ENCODE assay signal across 7 mouse cellular contexts in genomic region chr5:125339108-125339751, GRCm38 (mm10). TPM values are rescaled to one million over a fixed set of nuclear protein-coding genes. Genes with fewer than 3 reads are reported as not detected.
DNase-seq lines count a peak whose midpoint lies in the region; ATAC-seq and TF ChIP-seq lines count a peak whose summit lies in the region.

No protein-coding gene starts in this region.

- H3K27me3 ChIP-seq in G1E (ENCODE audit: insufficient read depth, low read length) = no peaks in the 10 kb centered on the region; the same call in 1 of the 2 replicates
- no peaks in the 10 kb centered on the region for H3K27me3 ChIP-seq in forebrain, postnatal 0 days (ENCODE audit: insufficient read depth, low read length)
- 0 out of 2 replicates have a peak, but pooled peaks cover 4% of the 10 kb centered on the region for H3K27me3 ChIP-seq in hindbrain, embryonic 16.5 days (replicated peaks; ENCODE audit: control insufficient read depth, insufficient read depth, low read length)
- H3K27me3 ChIP-seq in midbrain, embryonic 14.5 days (ENCODE audit: control insufficient read depth, insufficient read depth, low read length) = peaks cover 12% of the 10 kb centered on the region; the same call in 1 of the 2 replicates
- no peaks in the 10 kb centered on the region for H3K27me3 ChIP-seq in testis, adult 2 months (ENCODE audit: control insufficient read depth, insufficient read depth, low read length)

- H3K4me2 ChIP-seq in forebrain, postnatal 0 days (ENCODE audit: low read depth) = peak overlapping the region; percentile 92
- peak overlapping the region; percentile 66 for H3K4me2 ChIP-seq in hindbrain, embryonic 16.5 days (ENCODE audit: low read length)
- peak overlapping the region; percentile 90 for H3K4me2 ChIP-seq in midbrain, embryonic 14.5 days (ENCODE audit: low read length)

- WGBS in forebrain, postnatal 0 days = 7% methylated on average over 18 of the region's 18 CpGs
- WGBS in hindbrain, embryonic 16.5 days = 8% methylated on average over 18 of the region's 18 CpGs
- WGBS in midbrain, embryonic 14.5 days = 5% methylated on average over 18 of the region's 18 CpGs

- 0 out of 2 replicates have a peak overlapping the region, but pooled peaks have one; percentile 16 for H3K27ac ChIP-seq in forebrain, postnatal 0 days (ENCODE audit: low read depth, low read length)
- no peak overlapping the region for H3K27ac ChIP-seq in hindbrain, embryonic 16.5 days (ENCODE audit: low read depth, low read length)
- H3K27ac ChIP-seq in midbrain, embryonic 14.5 days (replicated peaks; ENCODE audit: low read depth, low read length) = no peak overlapping the region
- peak overlapping the region; percentile 41; the same call in 1 of the 2 replicates for H3K27ac ChIP-seq in testis, adult 2 months (ENCODE audit: control insufficient read depth, insufficient read depth, low read depth, low read length)

- peaks cover 60% of the 10 kb centered on the region for H3K4me1 ChIP-seq in G1E (ENCODE audit: insufficient read depth, low read depth, low read length)
- peaks cover 15% of the 10 kb centered on the region for H3K4me1 ChIP-seq in forebrain, postnatal 0 days (ENCODE audit: insufficient read depth)
- H3K4me1 ChIP-seq in hindbrain, embryonic 16.5 days (ENCODE audit: control insufficient read depth, insufficient read depth, low read depth, low read length) = peaks cover 18% of the 10 kb centered on the region
- H3K4me1 ChIP-seq in midbrain, embryonic 14.5 days (ENCODE audit: control insufficient read depth, insufficient read depth, low read length) = peaks cover 19% of the 10 kb centered on the region
- peaks cover 29% of the 10 kb centered on the region for H3K4me1 ChIP-seq in testis, adult 2 months (ENCODE audit: control insufficient read depth, insufficient read depth, low read length)

- H3K4me3 ChIP-seq in G1E (ENCODE audit: low read depth, low read length) = peak overlapping the region; percentile 96
- peak overlapping the region; percentile 76 for H3K4me3 ChIP-seq in forebrain, postnatal 0 days (ENCODE audit: low read depth, low read length)
- peak overlapping the region; percentile 64 for H3K4me3 ChIP-seq in hindbrain, embryonic 16.5 days (ENCODE audit: low read length)
- 0 out of 2 replicates have a peak overlapping the region, but pooled peaks have one; percentile 62 for H3K4me3 ChIP-seq in midbrain, embryonic 14.5 days (replicated peaks; ENCODE audit: low read depth, low read length)
- H3K4me3 ChIP-seq in testis, adult 2 months (ENCODE audit: control insufficient read depth, low read depth, low read length) = peak overlapping the region; percentile 95

- peak; percentile 62 for ATAC-seq in G1E (ENCODE audit: extremely low read depth, insufficient number of reproducible peaks, low FRiP score, poor library complexity, severe bottlenecking)
- peak; percentile 28 for ATAC-seq in forebrain, postnatal 0 days
- peak; percentile 35; the same call in 1 of the 2 replicates for ATAC-seq in hindbrain, embryonic 16.5 days
- no peak for ATAC-seq in midbrain, embryonic 14.5 days (ENCODE audit: low FRiP score, low TSS enrichment)

- DNase-seq in G1E (ENCODE audit: low spot score) = peak; percentile 91
- DNase-seq in adrenal gland, postnatal 36 days = peak; percentile 60 to 72
- DNase-seq in forebrain, postnatal 0 days = peak; percentile 69
- peak; percentile 70 for DNase-seq in liver
- DNase-seq in midbrain, embryonic 14.5 days = peak; percentile 47

- TF ChIP-seq POLR2A in testis, adult 2 months (IDR thresholded peaks at IDR 0.05; ENCODE audit: control insufficient read depth, low read depth, low read length) = no peak

- H3K9ac ChIP-seq in forebrain, postnatal 0 days = peak overlapping the region; percentile 81
- peak overlapping the region; percentile 63 for H3K9ac ChIP-seq in hindbrain, embryonic 16.5 days (ENCODE audit: low read depth, low read length)
- H3K9ac ChIP-seq in midbrain, embryonic 14.5 days (replicated peaks; ENCODE audit: low read length) = no peak overlapping the region

- H3K36me3 ChIP-seq in G1E (replicated peaks) = peaks cover 38% of the 10 kb centered on the region
- no peaks in the 10 kb centered on the region for H3K36me3 ChIP-seq in forebrain, postnatal 0 days (ENCODE audit: insufficient read depth)
- no peaks in the 10 kb centered on the region for H3K36me3 ChIP-seq in hindbrain, embryonic 16.5 days (ENCODE audit: control insufficient read depth, insufficient read depth, low read length)
- H3K36me3 ChIP-seq in midbrain, embryonic 14.5 days (ENCODE audit: control insufficient read depth, insufficient read depth, low read length) = no peaks in the 10 kb centered on the region
- no peaks in the 10 kb centered on the region for H3K36me3 ChIP-seq in testis, adult 2 months (ENCODE audit: control insufficient read depth, insufficient read depth, low read length)

- H3K9me3 ChIP-seq in G1E (replicated peaks) = no peaks in the 10 kb centered on the region
- H3K9me3 ChIP-seq in forebrain, postnatal 0 days (ENCODE audit: low read length) = no peaks in the 10 kb centered on the region
- no peaks in the 10 kb centered on the region for H3K9me3 ChIP-seq in hindbrain, embryonic 16.5 days (ENCODE audit: control insufficient read depth, low read length)
- H3K9me3 ChIP-seq in midbrain, embryonic 14.5 days (ENCODE audit: control insufficient read depth, low read length) = no peaks in the 10 kb centered on the region

- TF ChIP-seq CTCF in G1E (IDR thresholded peaks at IDR 0.05; ENCODE audit: low read depth, low read length) = no peak
- TF ChIP-seq CTCF in forebrain, postnatal 0 days (IDR thresholded peaks at IDR 0.05; ENCODE audit: low read depth) = no peak
- no peak for TF ChIP-seq CTCF in testis, adult 2 months (IDR thresholded peaks at IDR 0.05; ENCODE audit: control insufficient read depth, insufficient read depth, insufficient replicate concordance, low read depth, low read length)

RNA-seq across cellular contexts. Expression of gene Scarb1, which starts 1.7 kb away (rescaled TPM):
- total RNA-seq in G1E (2014; fragmentation: Nextera tagmentation) (68.3 and 87.9 TPM in 2 replicates), G1E (2017) (38.0 and 42.9 TPM in 2 replicates)
- polyA plus RNA-seq in G1E (2012) = 37.4 and 43.7 TPM in 2 replicates
- 1,000 to 10,000 TPM; 1,867 to 4,652 TPM for total RNA-seq in adrenal gland, postnatal 36 days (2021)
- total RNA-seq in forebrain, postnatal 0 days (2014; rRNA removed) = 45.2 and 52.7 TPM in 2 replicates
- polyA plus RNA-seq in forebrain, postnatal 0 days (2015; fragmentation: Nextera tagmentation; extraction: Ambion mirVana) = 53.5 and 55.9 TPM in 2 replicates
- 55.3 and 62.6 TPM in 2 replicates for polyA plus RNA-seq in hindbrain, embryonic 16.5 days (2015; fragmentation: Nextera tagmentation; extraction: Ambion mirVana)
- 22.8 and 26.8 TPM in 2 replicates for polyA plus RNA-seq in midbrain, embryonic 14.5 days (2014; fragmentation: Nextera tagmentation; extraction: Ambion mirVana)
- 172 and 188 TPM in 2 replicates for polyA plus RNA-seq in testis, adult 2 months (2012; rRNA removed)

RNA-seq across cellular contexts. Expression of gene Gm10382, which starts 49.9 kb away (rescaled TPM):
- total RNA-seq in G1E (2014; fragmentation: Nextera tagmentation) (not detected in 2 replicates), G1E (2017) (not detected in 2 replicates)
- 0.22 and 0.45 TPM in 2 replicates for polyA plus RNA-seq in G1E (2012)
- under 1 TPM; 0.23 to 0.40 TPM for total RNA-seq in adrenal gland, postnatal 36 days (2021)
- total RNA-seq in forebrain, postnatal 0 days (2014; rRNA removed) = 1.00 TPM in 1 of 2 replicates, not detected in the other
- polyA plus RNA-seq in forebrain, postnatal 0 days (2015; fragmentation: Nextera tagmentation; extraction: Ambion mirVana) = 0.25 and 0.34 TPM in 2 replicates
- polyA plus RNA-seq in hindbrain, embryonic 16.5 days (2015; fragmentation: Nextera tagmentation; extraction: Ambion mirVana) = 0.45 and 0.55 TPM in 2 replicates
- 0.42 and 0.58 TPM in 2 replicates for polyA plus RNA-seq in midbrain, embryonic 14.5 days (2014; fragmentation: Nextera tagmentation; extraction: Ambion mirVana)
- polyA plus RNA-seq in testis, adult 2 months (2012; rRNA removed) = 84.2 and 109 TPM in 2 replicates

RNA-seq across cellular contexts. Expression of gene Ubc, which starts 50.8 kb away (rescaled TPM):
- 477 and 495 TPM in 2 replicates for total RNA-seq in G1E (2014; fragmentation: Nextera tagmentation)
- 212 and 267 TPM in 2 replicates for total RNA-seq in G1E (2017)
- polyA plus RNA-seq in G1E (2012) = 28.0 and 92.4 TPM in 2 replicates
- total RNA-seq in adrenal gland, postnatal 36 days (2021) = 1,000 to 10,000 TPM; 1,428 to 1,489 TPM
- 817 and 912 TPM in 2 replicates for total RNA-seq in forebrain, postnatal 0 days (2014; rRNA removed)
- polyA plus RNA-seq in forebrain, postnatal 0 days (2015; fragmentation: Nextera tagmentation; extraction: Ambion mirVana) = 858 and 1,225 TPM in 2 replicates
- 1,508 and 1,522 TPM in 2 replicates for polyA plus RNA-seq in hindbrain, embryonic 16.5 days (2015; fragmentation: Nextera tagmentation; extraction: Ambion mirVana)
- 1,251 and 1,332 TPM in 2 replicates for polyA plus RNA-seq in midbrain, embryonic 14.5 days (2014; fragmentation: Nextera tagmentation; extraction: Ambion mirVana)
- polyA plus RNA-seq in testis, adult 2 months (2012; rRNA removed) = 1,188 and 1,319 TPM in 2 replicates

Comparison
In these comparisons a context has a peak if more than half of its experiments do, and no peak if none do; other contexts are left out.
1. H3K27ac ChIP-seq: peak in forebrain, postnatal 0 days (single experiment) and testis, adult 2 months (single experiment); none in hindbrain, embryonic 16.5 days (single experiment) and midbrain, embryonic 14.5 days (single experiment).
2. RNA of gene Gm10382, which starts 49.9 kb away (polyA plus RNA-seq): 84.2 to 109 TPM in testis, adult 2 months; 0.42 to 0.58 TPM in midbrain, embryonic 14.5 days, 0.45 to 0.55 TPM in hindbrain, embryonic 16.5 days, 0.25 to 0.34 TPM in forebrain, postnatal 0 days and 0.22 to 0.45 TPM in G1E; every median in the first group is over 10 times any median in the second.
3. Peak in every context shown above with its lines, with median percentiles within 50 percentile points of each other: DNase-seq, H3K4me3 ChIP-seq and H3K4me2 ChIP-seq.